Mouse (Mus musculus) kidney, postnatal 14 days (tissue): Measurements from ENCODE around the gene Epb41l1.

Experiments
- DNase-seq: peaks from one replicate; pipeline ENCODE4 v3.0.0; 2022; ENCODE audit warnings: mixed read lengths

Gene Epb41l1

DNA sequence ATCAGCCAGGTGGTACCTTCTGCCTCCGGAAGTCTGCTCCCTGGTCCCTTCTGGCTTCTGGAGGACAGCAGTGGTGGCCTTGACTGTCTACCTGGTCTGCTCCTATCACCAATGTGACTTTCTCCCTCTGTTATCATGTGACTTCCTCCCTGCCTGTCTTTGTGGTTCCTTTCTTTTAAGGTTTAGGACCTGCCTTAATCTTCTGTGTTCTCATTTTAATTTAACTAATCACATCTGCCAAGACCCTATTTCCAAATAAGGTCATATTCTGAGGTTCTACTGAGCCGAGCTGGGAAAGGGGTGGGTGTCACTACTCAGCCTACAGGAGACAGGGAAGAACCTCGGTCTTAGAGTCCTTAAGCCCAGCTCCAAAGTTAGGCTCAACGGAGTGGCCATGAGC lies 5.4 kb downstream of the Epb41l1 start:
- no peak for DNase-seq

DNA sequence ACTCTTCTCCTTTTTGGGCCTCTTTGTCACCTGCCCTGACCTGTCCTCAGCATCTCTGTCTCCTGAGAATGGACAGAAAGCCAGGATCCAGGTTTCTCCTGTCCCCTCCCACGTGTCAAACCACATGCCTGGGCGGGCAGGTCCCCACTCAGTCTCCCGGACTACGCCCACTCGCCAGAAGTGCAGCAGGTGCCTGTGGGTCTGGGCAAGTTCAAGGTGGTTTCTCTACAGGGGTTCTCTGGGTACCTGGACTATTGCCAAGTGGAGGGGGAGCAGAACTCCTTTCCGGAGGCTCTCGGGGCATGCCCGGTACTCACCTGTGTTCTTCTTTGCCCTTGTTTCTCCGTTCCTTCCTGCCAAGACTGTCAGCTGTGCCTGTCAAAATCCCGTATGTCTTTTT lies 9.1 kb downstream of the Epb41l1 start:
- peak; percentile 71 for DNase-seq

DNA sequence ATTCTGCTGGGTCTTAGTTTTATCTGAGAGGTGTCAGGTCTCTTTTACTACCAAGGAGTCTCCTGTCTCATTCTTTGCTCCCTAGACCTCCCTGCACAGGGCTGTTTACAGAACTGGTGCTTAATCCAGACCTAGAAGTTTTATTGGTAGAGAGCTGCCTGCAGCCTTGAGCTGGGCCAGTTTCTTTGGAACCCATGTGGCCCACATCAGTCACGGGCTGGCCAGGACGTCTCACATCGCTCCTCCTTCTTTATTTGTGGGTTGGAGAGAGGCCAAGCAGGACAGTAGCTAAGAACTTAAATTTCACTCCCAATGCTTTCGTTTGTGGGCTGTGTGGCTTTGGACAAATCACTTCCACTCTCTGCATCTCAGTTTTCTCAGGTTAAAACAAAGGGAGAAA lies 9.6 kb downstream of the Epb41l1 start:
- DNase-seq: no peak

DNA sequence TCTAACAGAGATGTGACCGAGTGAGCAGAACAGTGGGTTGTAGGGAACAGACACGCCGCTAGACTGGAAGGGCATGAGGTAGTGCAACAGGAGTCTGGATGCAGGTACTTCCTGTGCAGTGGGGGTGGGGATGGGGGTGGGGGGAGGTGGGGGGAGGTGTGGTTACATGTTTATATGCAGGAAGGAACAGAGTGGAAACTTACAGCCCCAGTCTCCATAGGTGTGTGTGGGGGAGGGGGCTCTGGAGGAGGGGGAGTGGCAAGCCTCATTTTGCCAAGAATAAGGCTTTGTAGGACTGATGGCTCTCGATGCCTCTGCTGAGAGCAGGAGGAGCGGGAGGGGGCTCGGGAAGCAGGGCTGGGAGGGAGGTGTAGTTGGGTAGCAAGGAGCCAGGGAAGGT lies 10.7 kb downstream of the Epb41l1 start:
- DNase-seq: no peak

DNA sequence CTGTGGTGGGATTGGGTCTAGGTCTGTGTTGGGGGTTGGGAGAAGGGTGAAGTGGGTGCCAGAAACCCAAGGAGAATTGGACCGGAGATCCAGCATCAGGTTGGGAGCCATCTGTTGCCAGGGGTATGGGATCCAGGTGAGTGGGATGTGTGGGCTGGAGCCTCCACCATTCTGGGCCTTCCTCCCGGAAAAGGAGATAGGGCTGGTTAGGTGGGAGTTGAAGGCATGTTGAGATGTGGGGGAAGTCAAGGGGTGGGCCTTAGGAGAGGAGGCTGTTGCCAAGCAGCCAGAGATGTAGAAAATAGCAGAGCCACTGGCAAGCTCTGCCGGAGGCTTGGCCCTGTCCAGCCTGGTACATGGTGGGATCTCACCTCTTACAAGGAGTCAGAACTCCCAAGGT lies 11.4 kb downstream of the Epb41l1 start:
- peak; percentile 24 for DNase-seq

DNA sequence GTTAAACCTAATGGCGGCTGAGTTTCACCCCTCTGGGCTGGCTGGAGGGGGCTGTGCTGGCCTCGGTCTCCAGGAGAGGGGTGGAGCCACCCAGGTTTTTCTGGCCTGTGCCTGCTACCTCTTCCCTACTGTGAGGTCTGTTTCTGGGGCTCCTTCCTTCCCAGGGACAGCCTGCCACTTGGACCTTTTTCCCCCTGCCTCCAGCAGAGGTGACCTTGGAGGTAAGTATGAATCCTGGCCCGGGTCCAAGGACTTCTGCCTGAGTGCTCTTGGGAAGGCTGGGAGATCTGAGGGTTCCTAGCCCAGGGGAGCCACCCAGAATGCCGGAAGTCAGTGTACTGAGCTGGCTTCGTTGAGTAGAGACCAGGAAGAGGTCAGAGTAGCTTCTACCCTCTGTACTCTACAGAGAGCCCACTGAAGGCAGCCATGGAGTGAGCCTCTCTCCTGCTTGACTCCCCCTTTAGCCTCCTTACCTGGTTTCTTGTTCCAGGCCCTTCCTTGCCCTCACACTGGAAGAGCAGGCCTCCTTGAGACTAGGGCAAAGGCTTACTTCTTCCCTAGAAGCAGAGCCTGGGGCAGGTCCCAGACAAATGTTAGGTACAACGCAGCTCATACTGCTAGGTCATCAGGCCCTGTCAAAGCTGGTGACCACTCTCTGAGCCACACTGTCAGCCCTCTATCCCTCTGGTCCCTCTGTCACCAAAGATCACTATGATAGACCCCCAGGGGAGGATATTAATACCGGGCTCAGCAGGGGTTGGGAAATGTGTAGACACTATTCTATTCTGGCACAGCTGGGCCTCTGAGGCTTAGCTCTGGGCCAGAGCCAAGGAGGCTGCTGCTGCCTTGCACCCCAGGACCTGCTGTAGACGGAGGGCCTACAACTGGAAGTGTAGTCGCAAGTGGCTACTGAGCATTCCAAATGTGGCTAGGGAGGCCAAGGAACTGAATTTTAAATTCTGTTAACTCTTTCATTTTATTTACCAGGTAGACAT lies 12.5 kb downstream of the Epb41l1 start:
- DNase-seq: peak; percentile 91

DNA sequence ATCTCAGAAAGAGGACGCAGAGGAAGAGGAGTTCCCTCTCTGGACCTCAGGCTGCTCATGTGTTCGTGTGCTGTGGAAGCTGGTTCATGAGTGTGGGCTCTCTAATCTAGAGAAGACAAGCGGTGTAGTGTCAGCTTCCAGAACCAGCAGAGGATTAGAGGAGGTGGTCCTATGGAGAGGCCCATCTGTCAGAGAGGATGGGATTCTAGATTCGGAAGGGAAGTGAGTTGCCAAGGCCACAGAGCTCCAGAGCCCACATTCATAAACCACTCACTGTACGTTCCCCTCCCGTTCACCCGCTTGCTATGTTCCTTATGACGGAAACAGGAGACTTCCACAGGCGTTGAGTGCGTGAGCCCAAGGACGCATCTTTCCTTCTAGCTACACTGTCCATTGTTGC lies 16.9 kb downstream of the Epb41l1 start:
- no peak for DNase-seq

DNA sequence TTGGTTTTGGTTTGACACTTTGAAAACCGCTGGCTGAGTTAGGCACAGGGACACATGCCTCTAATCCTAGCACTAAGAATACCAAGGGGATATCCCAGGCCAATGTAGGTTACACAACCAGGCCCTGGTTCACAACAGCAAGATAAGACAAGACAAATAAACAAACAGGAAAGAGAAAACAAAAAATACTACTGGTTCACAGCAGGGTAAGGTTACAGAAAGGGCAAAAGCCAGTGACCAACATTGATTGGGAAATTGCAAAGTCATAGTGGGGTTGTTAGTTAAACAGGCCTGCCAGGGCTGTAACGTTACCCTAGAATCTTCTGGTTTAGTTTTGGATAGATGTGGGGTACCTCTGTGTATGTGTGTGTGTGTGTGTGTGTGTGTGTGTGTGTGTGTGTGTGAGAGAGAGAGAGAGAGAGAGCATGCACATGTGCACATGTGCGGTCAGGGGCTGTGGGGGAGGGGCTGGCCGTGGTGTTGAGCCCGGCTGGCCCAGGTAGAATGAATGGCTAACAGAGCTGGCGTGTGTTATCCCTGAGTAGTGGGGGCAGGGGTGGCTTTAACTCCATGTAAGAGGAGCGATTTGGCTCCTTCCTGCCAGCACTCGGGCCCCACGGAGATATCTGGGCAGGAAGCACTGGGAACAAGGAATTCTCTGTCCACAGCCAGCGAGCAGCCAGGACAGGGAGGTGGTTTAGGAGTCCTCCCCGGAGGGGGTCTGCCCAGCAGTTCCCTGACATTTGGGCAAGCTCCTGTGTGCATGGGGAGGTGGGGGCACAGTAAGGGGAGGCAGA lies 19.2 kb downstream of the Epb41l1 start:
- DNase-seq: peak; percentile 41

DNA sequence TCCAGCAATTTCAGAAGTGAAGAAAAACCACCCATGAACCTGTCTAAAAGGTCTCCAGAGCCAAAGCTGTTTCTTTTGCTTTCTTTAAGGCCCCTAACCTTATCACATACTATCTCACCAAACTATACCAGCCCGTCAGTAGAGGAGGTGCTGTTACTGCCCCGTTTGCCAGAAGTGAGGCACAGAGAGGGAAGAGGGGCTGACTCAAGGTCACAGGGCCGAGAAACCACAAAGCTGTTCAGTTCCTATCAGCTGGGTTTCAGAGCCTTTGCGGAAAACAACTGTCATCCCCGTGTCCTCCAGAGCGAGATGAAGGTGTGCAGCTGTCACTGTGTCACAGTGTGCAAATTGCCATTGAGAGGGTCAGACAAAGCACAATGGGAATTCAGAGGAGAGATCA lies 21.2 kb downstream of the Epb41l1 start:
- DNase-seq: no peak

DNA sequence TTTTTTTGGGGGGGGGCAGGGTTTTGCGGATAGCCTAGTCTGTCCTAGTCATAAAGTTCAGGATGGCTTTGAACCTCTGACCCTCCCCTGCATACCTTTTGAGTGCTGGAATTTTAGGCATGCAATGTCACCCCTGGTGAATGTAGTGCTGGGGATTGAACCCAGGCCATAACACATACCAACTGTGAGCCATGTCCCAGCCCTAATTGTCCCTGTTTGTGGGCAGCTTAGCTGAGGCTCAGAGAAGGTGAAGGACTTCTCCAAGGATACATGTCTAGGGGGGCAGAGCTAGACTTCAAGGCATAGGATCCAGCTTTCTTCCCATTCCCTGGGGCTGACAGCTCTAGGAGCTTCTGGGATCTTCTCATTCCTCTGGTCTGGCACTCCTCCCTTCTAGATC lies 22.6 kb downstream of the Epb41l1 start:
- DNase-seq: peak; percentile 29

DNA sequence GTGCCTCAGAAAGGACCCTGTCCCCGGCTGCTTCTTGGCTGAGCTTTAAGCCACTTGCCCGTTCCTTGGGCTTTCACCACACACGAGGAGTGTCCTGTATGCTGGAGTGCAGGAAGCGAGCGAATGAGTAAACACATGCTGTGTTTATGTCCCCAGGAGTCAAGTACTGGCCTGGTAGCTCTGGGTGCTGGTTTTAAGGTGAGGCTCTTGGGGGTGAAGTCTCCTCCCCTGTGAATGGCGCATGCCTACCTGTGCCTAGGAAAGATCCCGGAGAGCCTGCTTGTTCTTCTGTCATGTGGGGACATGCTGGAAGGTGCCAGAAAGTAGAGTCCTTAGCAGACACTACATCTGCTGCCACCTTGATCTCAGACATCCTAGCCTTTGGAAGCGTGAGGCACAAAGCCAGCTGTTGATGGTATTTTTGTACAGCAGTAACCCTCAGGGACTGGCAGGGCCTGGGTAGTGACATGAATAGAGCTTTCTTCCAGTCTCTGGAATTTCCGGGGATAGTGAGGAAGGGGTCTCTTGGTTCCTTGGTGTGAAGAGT lies 25.9 kb downstream of the Epb41l1 start:
- no peak for DNase-seq

DNA sequence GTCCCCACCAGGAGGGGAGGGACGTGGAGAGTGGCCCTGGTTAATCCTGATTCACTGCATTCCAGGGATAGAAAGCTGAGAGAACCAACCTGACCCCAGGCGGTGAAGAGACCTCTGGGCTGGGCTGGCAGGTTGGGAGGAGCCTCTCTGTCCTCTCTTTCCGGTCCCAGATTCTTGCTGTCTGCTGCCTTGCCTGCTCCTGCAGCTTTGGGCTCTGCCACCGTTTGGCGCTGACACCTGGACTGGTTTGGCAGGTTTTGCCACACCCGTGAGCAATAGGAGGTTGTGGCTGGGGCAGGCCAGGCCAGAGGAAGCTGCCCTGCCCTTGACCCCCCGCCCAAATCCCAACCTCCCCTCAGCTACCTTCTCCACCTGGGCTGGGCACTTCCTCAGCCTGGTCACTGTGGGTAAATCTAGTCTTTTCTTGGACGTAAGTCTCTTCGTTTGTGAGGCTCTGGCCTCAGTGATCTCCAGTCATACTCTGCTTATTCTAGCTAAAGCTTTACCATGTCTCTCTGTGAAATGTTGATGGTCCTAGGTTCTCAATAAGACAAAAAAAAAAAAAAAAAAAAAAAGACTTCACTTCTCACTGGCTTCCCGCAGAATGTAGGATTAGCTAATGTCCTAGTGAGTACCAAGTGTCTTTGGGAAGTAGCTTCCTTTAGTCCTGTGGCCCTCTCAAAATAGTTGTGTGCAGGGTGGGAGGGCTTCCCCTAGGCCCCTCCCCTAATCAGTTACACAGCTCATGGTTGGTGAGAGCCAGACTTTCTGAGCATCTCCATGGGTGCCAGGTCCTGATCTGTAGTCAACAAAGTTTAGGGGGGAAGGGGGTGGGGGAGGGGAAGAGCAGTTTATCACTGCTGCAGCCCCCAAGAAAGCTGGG lies 26.9 kb downstream of the Epb41l1 start:
- DNase-seq: peak; percentile 77

DNA sequence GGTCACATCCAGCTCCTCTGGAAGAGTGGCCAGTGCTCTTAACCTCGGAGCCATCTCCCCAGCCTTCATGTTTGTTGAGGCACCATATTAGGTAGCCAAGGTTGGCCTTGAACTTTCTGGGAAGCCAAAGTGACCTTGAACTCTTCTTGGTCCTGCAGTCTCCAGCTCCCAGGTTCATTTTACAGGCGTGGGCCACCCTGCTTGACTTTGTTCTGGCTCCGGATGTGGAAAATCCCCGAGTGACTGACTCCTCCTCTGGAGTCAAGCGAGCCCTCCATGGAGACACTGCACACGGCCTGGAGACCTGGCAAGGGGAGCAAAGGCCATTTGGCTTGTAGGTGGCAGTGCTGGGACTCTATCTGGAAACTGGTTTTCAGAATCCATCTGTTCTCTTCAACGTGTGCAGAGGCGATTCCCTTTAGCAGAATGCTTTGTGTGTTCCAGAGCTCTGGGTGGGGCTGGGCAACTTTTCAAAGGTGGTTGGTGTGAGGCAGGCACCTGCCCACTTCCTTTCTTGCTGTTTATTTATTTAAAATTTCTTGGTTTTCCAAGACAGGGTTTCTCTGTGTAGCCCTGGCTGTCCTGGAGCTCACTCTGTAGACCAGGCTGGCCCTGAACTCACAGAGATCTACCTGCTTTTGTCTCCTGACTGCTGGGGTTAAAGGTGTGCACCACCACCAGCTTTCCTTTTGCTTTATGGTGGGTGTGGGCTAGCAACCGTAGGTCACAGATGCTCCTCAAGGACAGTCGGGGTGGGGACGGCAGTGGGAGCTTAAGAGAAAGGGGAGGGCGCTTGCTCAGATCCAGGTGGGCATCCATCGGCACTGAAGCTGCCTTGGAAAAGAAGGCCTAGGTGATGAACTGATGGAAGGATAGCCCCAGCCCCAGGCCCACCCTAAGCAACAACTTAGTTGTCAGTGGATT lies 30.8 kb downstream of the Epb41l1 start:
- DNase-seq: peak; percentile 33

DNA sequence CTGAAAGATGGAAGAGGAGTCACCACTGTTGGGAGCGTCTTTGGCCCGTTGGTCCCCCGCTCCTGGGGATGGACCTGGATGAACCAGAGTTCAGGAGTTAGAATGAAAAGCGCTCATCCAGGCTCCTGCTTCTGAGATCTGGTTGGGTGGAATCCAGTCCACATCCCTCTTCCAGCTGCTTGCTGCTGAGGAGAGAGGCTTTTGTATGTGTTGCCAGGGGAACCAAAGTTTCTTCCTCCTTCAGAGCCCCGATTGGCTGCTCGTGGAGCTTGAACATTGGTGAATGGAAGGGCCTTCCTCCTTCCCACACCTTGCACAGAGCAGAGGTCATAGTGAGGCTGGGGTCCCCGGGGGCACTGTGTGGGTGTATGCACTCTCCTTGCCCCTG lies 31.4 kb downstream of the Epb41l1 start:
- no peak for DNase-seq

DNA sequence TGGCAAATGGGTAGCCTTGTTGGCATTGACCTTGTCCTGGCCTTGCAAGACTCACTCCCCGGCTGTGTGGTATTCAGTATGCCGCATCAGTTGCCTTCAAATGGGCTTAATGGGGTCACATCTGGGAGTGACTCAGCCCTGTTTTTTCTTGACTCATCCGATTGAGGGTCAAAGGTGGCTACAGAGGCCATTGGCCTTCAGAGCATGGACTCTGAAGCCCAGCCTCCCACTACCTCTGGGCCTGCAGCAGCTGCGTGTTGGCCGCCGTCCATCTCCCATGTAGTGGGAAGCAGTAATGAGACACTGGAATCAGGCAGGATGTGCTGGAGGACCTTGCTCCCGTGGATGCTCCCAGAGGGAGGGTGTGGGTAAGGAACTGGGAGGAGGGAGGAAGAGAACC lies 33.1 kb downstream of the Epb41l1 start:
- DNase-seq: peak; percentile 90

DNA sequence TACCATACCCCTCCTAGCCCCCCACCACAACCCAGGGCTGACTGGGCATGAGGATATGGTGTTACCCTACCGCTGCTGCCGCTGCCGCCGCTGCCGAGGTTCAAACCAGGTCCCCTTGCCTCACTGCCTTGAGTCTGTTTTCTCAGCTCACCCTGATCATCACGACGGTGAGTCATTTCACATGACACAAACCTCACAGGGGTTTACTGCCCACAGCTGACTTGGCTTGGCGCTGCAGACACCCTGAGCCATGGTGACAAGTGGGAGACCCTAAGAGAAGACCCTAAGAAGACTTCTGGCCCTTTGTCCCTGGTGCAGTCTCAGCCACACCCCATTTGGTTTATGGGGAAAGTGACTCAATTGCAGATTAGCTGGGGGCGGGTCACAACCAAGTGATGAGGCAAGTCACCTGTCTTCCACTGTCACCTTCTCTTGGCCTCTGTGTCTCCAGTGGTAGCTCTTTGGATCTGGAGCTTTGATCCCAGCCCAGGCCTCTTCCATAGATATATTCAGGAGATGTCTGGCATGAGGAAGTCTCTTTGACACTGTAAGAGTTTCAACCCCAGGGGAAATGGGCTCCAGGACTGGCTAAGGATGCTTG lies 34.9 kb downstream of the Epb41l1 start:
- no peak for DNase-seq

DNA sequence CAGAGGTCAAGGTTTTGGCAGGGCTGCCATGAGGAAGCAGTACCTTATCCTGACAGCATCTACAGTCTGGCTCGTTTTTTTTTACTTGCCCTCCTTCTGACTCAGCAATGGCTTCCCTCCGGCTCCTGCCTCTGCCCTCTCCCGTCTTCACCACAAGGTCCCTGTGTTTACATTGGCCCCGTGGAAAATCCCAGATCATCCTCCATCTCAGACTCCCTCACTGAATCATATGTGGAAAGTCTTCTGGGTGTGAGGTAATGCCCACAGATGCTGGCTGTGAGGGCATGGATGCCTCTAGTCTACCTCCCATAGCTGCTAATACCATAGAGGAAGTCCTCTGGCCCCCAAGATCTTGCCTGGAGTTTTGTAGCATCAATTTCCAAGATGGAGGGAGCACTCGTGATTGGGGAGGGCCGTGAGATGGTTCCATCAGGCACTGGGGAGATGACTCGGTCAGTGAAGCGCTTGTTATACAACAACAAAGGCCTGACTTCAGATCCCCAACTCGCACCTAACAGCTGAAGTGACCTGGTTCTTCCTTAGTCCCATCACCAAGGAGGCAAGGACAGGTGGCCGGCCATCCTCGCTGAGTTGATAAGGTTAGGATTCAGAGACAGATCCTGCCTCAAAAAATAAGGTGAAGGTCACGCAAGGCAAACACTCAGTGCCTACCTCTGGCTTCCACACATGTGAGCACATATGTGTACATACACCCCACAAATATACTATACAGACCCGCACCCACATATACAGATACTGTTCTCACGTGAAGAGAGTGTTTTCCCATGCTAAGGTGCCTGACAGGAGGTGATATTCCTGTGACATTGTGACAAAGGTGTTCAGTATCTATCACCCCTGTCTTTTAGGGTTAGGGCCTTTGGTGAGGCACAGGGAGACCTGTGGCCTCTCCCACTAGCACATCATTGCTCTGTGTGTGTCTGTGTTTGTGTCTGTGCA lies 36.0 kb downstream of the Epb41l1 start:
- DNase-seq: no peak

DNA sequence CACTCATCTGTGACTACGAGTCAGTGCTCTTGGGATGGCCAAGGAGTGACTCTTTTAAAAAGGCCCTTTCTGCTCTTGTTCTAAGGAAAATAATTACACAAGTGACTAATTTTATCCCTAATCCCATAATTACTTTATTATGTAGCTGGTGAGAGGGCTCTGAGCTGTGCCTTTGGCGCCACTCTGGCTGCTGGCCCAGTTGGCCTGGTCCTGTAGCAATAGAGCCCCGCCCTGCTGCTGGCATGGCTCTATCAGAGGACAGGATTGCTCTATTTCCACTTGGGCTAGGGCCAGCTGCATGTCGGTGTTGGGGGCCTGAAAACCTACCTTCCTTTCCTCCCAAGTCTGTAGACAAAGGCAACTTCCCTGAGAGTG lies 36.6 kb downstream of the Epb41l1 start:
- DNase-seq: peak; percentile 40

DNA sequence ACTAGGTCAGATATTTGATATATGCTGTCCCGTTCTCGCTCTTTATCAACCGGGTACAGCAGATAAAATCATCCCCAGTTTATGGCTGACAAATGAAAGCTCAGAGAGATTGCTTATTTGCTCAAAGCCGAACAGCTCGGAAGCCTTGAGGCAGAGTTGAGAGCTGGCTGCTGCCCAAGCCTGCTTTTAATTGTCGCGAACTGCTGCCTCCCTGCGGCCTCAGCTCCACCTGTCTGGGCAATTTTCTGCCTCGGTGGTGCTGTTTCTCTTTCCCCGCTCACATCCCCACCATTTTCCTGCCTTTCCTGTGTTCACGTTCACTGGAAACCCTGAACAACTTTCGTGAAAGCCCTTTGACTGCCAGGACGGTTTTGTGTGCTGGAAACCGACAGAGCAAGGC lies 39.8 kb downstream of the Epb41l1 start:
- DNase-seq: peak; percentile 63
